Mouse (Mus musculus): ENCODE data around the gene Hexim1.

The Hexim1 gene

GRCm38 (mm10) chr11:103098531-103099190 lies 17.4 kb upstream of the Hexim1 start:
- DNase-seq = no peak

DNA sequence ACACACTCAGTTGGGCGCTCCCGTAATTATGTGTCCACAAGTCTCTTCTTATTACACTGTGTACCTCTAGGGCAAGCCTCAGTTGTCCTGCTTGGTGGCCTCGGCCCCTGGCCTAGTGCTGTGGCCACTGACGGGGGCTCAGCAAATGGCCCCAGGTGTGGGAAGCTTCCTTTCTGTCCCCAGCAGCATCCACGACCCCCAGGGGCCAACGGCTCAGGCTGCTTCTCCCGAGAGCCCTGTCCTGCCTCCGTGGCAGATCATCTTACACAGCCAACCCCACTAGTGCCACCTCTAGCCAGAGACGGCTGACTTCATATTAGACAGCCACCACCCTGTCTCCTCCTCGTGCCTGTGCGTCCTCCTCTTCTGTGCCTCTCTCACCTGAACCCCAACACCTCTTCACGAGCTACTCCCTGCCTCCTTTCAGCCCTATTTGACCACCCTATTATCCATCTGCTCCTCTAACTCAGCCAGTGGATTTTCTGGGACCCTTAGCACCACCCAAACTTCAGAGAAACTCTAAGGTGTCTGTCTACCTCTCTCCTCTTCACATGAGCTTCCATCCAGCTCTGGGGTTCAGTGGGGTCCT lies 16.6 kb upstream of the Hexim1 start:
- no peak for DNase-seq

GRCm38 (mm10) chr11:103100361-103100760 lies 15.7 kb upstream of the Hexim1 start:
- peak in 1 of 2 experiments; percentile 32 for DNase-seq

GRCm38 (mm10) chr11:103101481-103101865 lies 14.6 kb upstream of the Hexim1 start, which contains the start of the genes Plcd3 and Acbd4:
Gene Plcd3 (minus strand): TSS chr11:103101658.
Gene Acbd4 (plus strand): TSS chr11:103101682.
- DNase-seq = peak; percentile 87 to 89

- peak; percentile 72 to 86 for DNase-seq
These were observed 14.0 kb upstream of the Hexim1 start for GRCm38 (mm10) chr11:103101866-103102501.

GRCm38 (mm10) chr11:103102725-103103349 lies 13.2 kb upstream of the Hexim1 start:
- DNase-seq = peak; percentile 97 to 98

- peak; percentile 59 to 62 for DNase-seq
These were observed 12.4 kb upstream of the Hexim1 start for GRCm38 (mm10) chr11:103103621-103104020.

DNA sequence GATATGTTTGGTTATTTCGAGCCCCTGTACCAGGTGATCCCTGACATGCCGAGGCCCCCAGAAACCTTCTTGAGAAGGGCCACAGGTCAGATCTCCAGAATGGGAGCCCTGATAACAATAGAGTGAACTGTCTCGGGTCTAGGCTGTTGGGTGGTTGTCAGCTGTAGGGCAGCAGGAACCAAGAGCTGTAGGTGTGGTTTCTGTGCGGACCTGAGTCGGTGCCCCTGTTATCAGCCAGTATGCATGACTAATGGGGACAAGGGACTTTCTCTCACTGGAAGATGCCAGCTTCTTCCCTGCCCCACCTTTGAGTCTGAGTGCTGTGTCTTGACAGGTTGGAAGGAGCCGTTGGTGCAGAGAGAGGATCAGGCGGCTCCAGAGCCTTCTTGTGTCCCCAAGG lies 11.6 kb upstream of the Hexim1 start:
- no peak for DNase-seq

- DNase-seq = peak; percentile 88 to 89
These were observed 10.8 kb upstream of the Hexim1 start for GRCm38 (mm10) chr11:103105180-103105725.

DNA sequence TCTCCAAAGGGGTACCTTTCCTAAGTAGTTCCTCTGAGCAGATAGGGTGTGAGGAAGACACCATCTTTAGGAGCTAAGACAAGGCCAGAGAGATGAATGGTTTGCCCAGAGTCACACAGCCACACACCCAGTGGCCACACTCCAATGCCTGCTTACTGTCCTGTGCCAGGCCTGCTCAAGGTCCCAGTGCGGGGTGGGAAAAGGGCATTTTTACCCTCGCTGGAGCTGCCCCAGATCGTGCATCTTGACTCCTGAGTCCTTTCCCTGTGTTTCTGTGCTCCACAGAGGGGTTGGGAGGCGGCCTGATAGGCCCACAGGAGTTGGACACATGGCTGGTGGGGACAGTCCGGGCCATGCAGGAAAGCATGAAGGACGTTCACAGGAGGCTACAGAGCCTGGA lies 10.2 kb upstream of the Hexim1 start:
- DNase-seq = no peak

DNA sequence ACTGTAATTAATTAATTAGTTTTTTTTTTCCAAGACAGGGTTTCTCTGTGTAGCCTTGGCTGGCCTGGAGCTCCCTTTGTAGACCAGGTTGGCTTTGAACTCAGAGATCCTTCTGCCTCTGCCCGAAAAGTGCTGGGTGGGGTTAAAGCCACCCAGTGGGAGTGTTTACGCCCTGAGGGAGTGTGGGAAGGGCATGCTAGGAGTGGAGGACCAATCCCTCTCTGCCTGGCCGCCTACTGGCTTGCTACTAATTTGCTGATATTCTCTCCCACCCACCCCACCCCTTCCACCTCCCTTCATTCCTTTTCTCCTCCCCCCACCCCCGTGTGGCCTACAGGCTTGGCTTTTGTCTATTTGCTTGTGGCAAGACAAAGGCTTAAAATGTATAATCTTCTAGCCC lies 9.6 kb upstream of the Hexim1 start:
- peak in 1 of 2 experiments; percentile 41 for DNase-seq

GRCm38 (mm10) chr11:103111301-103111700 lies 4.7 kb upstream of the Hexim1 start:
- peak in 1 of 2 experiments; percentile 49 for DNase-seq

DNA sequence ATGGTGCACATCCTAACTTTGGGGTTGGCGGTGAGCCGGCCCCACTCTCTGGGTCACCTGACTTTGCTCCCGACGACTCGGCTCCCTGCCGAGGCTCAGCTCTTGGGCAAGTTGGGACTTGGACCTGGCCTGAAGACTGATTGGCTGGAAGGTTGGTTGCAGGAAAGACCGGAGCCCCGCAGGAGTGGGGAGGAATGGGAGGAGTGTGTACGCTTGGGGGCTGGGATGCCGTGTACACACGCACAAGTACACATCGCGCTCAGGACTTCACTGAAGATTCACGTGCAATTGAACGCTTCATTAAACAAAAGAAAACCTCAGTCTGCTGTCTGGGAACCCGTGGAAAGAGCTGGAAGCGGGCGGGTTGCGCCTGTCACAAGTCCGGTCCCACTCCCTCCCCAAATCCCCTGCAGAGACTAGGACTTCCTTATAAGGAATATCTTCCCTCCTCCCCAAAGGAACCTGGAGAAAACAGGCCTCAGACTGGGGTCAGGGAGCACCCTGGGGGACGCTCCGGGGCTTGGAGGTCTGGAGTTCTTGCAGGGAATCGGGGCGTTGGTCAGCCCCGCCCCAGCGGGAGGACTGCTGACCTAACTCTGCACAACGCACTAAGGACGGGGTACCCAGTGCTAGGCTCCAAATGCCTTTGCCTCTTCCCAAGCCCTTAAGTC lies 4.0 kb upstream of the Hexim1 start:
- peak; percentile 91 to 93 for DNase-seq

DNA sequence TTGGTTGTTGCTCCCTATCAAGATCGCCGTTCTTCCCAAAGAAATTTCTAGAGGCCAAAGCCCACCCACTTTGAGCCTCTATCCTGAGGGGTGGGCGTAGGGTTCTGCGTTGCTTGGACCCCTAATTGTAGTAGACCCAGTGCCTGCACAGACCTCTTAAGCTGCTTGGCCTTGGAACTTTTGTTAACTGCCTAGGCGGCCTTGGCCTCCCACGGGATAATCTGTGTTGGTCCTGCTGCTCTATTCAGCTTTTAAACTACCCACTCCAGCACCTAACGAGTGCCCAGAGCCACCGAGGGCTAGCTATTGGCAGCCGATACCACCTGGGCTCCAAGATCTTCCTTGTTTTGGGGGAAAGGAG lies 3.5 kb upstream of the Hexim1 start:
- DNase-seq = no peak

- DNase-seq = no peak
These were observed 3.0 kb upstream of the Hexim1 start for GRCm38 (mm10) chr11:103113005-103113404.

DNA sequence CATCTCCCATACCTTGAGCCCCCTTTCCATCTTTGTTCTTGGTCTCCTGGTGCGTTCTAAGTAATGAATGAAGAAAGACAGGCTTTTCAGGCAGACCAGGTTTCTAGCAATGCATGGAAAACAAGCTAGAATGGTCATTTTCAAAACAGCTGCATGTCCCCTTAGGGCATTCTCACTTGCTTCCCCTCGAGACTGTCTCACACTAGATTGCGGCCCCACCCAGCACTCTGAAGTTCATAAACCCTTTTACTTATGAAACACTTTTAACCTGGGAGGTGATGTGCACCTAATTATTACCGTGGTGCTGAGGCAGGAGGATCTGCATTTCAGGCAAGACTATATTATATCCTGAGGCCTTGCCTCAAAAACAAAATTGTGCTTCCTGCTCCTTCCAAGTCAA lies 2.3 kb upstream of the Hexim1 start:
- DNase-seq = no peak

- peak in 1 of 2 experiments; percentile 38 for DNase-seq
These were observed 1.6 kb upstream of the Hexim1 start for GRCm38 (mm10) chr11:103114270-103114943.

GRCm38 (mm10) chr11:103115163-103116007 lies 646 bp upstream of the Hexim1 start:
- peak; percentile 86 to 90 for DNase-seq

- peak; percentile 72 to 78 for DNase-seq
These were observed 1.0 kb downstream of the Hexim1 start for GRCm38 (mm10) chr11:103116959-103117590.

DNA sequence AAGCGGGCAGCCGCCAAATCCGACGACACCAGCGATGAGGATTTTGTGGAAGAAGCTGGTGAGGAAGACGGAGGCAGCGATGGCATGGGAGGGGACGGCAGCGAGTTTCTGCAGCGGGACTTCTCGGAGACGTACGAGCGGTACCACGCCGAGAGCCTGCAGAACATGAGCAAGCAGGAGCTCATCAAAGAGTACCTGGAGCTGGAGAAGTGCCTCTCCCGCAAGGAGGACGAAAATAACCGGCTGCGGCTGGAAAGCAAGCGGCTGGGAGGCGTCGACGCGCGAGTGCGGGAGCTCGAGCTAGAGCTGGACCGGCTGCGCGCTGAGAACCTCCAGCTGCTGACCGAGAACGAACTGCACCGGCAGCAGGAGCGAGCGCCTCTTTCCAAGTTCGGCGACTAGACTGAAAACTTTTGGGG lies 1.6 kb downstream of the Hexim1 start:
- DNase-seq = no peak

GRCm38 (mm10) chr11:103118866-103119265 lies 2.8 kb downstream of the Hexim1 start:
- DNase-seq = no peak
